Mouse (Mus musculus): ENCODE results near the gene Bet1l. TPM values are rescaled to one million over a fixed set of nuclear protein-coding genes. Genes with fewer than 3 reads are reported as not detected.
"Not testable (repeated sequence)": the region's sequence is repeated elsewhere in the genome, so short reads cannot be mapped to it uniquely, and the experiment has no call there.

Bet1l gene
- polyA plus RNA-seq, 1 experiment from 2014 or later: 65.4 TPM

DNA sequence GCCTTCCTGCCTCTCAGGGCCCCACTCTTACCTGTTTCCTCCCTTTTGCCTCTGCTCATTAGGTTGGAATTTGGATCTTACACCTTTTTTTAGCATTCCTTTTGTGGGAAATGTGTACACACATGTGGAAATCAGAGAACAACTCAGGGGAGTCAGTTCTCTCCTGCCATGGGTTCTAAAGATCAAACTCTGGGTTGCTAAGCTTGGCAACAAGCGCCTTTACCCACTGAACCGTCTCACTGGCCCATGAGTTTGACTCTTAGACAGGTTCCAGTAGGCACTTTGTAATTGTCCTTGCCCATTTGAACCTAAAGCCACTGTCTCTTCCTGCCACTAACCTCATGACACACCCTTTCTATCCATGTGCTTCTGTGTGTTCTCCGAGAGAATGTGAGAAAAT lies 37.2 kb upstream of the Bet1l start:
- 98% methylated on average over 3 of the region's 3 CpGs for WGBS
- Histone ChIP-seq H3K36me3 (ENCODE audit: control insufficient read depth, insufficient read depth, low read length) (peaks cover 78% of the 10 kb centered on the region), H3K9ac (ENCODE audit: low read depth, low read length) (no peak overlapping the region), H3K27me3 (replicated peaks; ENCODE audit: control insufficient read depth, insufficient read depth, low read length) (no peaks in the 10 kb centered on the region), H3K9me3 (ENCODE audit: control insufficient read depth, low read length) (no peaks in the 10 kb centered on the region), H3K4me2 (ENCODE audit: low read depth, low read length) (no peak overlapping the region), H3K27ac (replicated peaks; ENCODE audit: low read depth, low read length) (no peak overlapping the region), H3K4me1 (ENCODE audit: control insufficient read depth, insufficient read depth, low read length) (no peaks in the 10 kb centered on the region), H3K4me3 (ENCODE audit: low read depth, low read length) (no peak overlapping the region)
- ATAC-seq (ENCODE audit: low read depth) (no peak), DNase-seq (ENCODE audit: low spot score) (no peak)

- Histone ChIP-seq H3K9me3 (ENCODE audit: control insufficient read depth, low read length) (no peaks in the 10 kb centered on the region), H3K4me3 (ENCODE audit: low read depth, low read length) (no peak overlapping the region), H3K9ac (ENCODE audit: low read depth, low read length) (no peak overlapping the region), H3K27ac (replicated peaks; ENCODE audit: low read depth, low read length) (no peak overlapping the region), H3K4me2 (ENCODE audit: low read depth, low read length) (no peak overlapping the region), H3K4me1 (ENCODE audit: control insufficient read depth, insufficient read depth, low read length) (no peaks in the 10 kb centered on the region), H3K27me3 (replicated peaks; ENCODE audit: control insufficient read depth, insufficient read depth, low read length) (no peaks in the 10 kb centered on the region), H3K36me3 (ENCODE audit: control insufficient read depth, insufficient read depth, low read length) (peaks cover 79% of the 10 kb centered on the region)
- ATAC-seq (ENCODE audit: low read depth) (no peak), DNase-seq (ENCODE audit: low spot score) (no peak)
- WGBS: 86% methylated on average over 7 of the region's 7 CpGs
Observed at GRCm38 (mm10) chr7:140894031-140894430, 36.7 kb upstream of the Bet1l start.

- not testable (repeated sequence) for H3K4me2 ChIP-seq (ENCODE audit: low read depth, low read length); H3K27ac ChIP-seq (replicated peaks; ENCODE audit: low read depth, low read length); DNase-seq (ENCODE audit: low spot score); H3K4me1 ChIP-seq (ENCODE audit: control insufficient read depth, insufficient read depth, low read length); H3K4me3 ChIP-seq (ENCODE audit: low read depth, low read length); H3K27me3 ChIP-seq (replicated peaks; ENCODE audit: control insufficient read depth, insufficient read depth, low read length); H3K9ac ChIP-seq (ENCODE audit: low read depth, low read length); H3K9me3 ChIP-seq (ENCODE audit: control insufficient read depth, low read length); ATAC-seq (ENCODE audit: low read depth)
- 95% methylated on average over 16 of the region's 16 CpGs for WGBS
- peaks cover 78% of the 10 kb centered on the region for H3K36me3 ChIP-seq (ENCODE audit: control insufficient read depth, insufficient read depth, low read length)
Observed at GRCm38 (mm10) chr7:140890636-140891035, 33.3 kb upstream of the Bet1l start.

GRCm38 (mm10) chr7:140882469-140882803 lies 25.1 kb upstream of the Bet1l start:
- DNase-seq (ENCODE audit: low spot score): no peak
- Histone ChIP-seq H3K9ac (ENCODE audit: low read depth, low read length) (peak overlapping the region; percentile 78), H3K9me3 (ENCODE audit: control insufficient read depth, low read length) (no peaks in the 10 kb centered on the region), H3K27ac (replicated peaks; ENCODE audit: low read depth, low read length) (peak overlapping the region; percentile 91; the same call in 1 of the 2 replicates), H3K36me3 (ENCODE audit: control insufficient read depth, insufficient read depth, low read length) (peaks cover 27% of the 10 kb centered on the region), H3K4me3 (ENCODE audit: low read depth, low read length) (peak overlapping the region; percentile 60), H3K4me2 (ENCODE audit: low read depth, low read length) (peak overlapping the region; percentile 73), H3K27me3 (replicated peaks; ENCODE audit: control insufficient read depth, insufficient read depth, low read length) (no peaks in the 10 kb centered on the region), H3K4me1 (ENCODE audit: control insufficient read depth, insufficient read depth, low read length) (peaks cover 8% of the 10 kb centered on the region)
- ATAC-seq (ENCODE audit: low read depth): peak; percentile 47
- 1% methylated on average over 12 of the region's 12 CpGs for WGBS

DNA sequence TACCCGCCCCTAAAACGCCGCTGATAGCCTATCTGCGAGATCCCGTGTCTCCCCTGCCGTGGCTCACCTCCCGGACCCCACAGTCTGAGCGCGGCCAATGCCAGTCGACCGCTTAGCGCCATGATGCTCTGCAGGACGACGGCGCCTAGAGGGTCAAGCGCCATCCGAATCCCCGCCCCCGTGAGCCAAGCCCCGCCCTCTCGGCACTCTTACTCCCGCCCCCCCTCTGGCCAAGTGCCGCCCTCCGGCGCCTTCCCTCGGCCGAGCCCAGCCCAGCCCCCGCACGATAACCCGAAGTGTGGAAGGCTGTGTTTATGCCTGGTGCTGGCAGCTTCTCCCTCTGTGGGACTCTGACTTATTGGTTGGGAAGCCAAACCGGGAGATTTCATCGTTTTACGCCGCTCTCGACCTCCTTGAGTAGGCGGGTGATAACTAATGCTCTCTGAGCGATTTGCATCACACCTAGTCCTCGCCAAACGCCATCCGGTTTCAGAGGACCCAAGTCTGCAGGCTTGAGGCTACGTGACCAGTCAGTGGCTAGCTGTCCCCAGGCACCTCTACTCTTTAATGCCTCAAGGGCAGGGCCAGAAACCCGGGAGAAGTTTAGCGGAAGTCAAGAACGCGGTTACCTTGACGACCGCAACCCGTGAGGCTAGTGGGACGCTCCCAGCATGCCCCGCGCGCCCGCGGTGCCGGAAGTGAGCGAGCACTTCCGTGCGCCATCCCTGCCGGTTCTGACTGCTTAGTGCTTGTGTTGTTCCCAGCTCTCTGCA lies 24.5 kb upstream of the Bet1l start, which contains the start of the genes Psmd13 and Sirt3:
TSS of gene Psmd13 (plus strand) at position 273 of the 773 bp plus-strand sequence.
TSS of gene Sirt3 (minus strand) at position 614 of the 773 bp plus-strand sequence.
- ATAC-seq (ENCODE audit: low read depth) (peak; percentile 97), DNase-seq (ENCODE audit: low spot score) (peak; percentile 97)
- Histone ChIP-seq H3K4me2 (ENCODE audit: low read depth, low read length) (peak within 1 kb of the TSS; percentile 73), H3K9ac (ENCODE audit: low read depth, low read length) (peak within 1 kb of the TSS; percentile 78), H3K4me3 (ENCODE audit: low read depth, low read length) (peak within 1 kb of the TSS; percentile 60), H3K27ac (replicated peaks; ENCODE audit: low read depth, low read length) (peak within 1 kb of the TSS; percentile 91), H3K27me3 (replicated peaks; ENCODE audit: control insufficient read depth, insufficient read depth, low read length) (no peaks in the 10 kb centered on the region), H3K9me3 (ENCODE audit: control insufficient read depth, low read length) (no peaks in the 10 kb centered on the region), H3K36me3 (ENCODE audit: control insufficient read depth, insufficient read depth, low read length) (peaks cover 27% of the 10 kb centered on the region), H3K4me1 (ENCODE audit: control insufficient read depth, insufficient read depth, low read length) (peaks cover 8% of the 10 kb centered on the region)
- WGBS: under 1% methylated on average over 42 of the region's 59 CpGs

GRCm38 (mm10) chr7:140880865-140881515 lies 23.6 kb upstream of the Bet1l start:
- Histone ChIP-seq H3K4me2 (ENCODE audit: low read depth, low read length) (peak overlapping the region; percentile 73), H3K4me3 (ENCODE audit: low read depth, low read length) (peak overlapping the region; percentile 60), H3K9ac (ENCODE audit: low read depth, low read length) (peak overlapping the region; percentile 78), H3K36me3 (ENCODE audit: control insufficient read depth, insufficient read depth, low read length) (peaks cover 28% of the 10 kb centered on the region; the same call in 1 of the 2 replicates), H3K27me3 (replicated peaks; ENCODE audit: control insufficient read depth, insufficient read depth, low read length) (no peaks in the 10 kb centered on the region), H3K4me1 (ENCODE audit: control insufficient read depth, insufficient read depth, low read length) (peaks cover 8% of the 10 kb centered on the region), H3K9me3 (ENCODE audit: control insufficient read depth, low read length) (no peaks in the 10 kb centered on the region), H3K27ac (replicated peaks; ENCODE audit: low read depth, low read length) (peak overlapping the region; percentile 91; the same call in 1 of the 2 replicates)
- ATAC-seq (ENCODE audit: low read depth): no peak
- 13% methylated on average over 8 of the region's 8 CpGs for WGBS
- DNase-seq (ENCODE audit: low spot score): no peak

GRCm38 (mm10) chr7:140880419-140880818 lies 23.0 kb upstream of the Bet1l start:
- no peak for DNase-seq (ENCODE audit: low spot score)
- peaks cover 27% of the 10 kb centered on the region; the same call in 1 of the 2 replicates for H3K36me3 ChIP-seq (ENCODE audit: control insufficient read depth, insufficient read depth, low read length)
- WGBS: 73% methylated on average over 3 of the region's 3 CpGs

GRCm38 (mm10) chr7:140879355-140879754 lies 22.0 kb upstream of the Bet1l start:
- WGBS: 86% methylated on average over 7 of the region's 7 CpGs
- H3K27me3 ChIP-seq (replicated peaks; ENCODE audit: control insufficient read depth, insufficient read depth, low read length): no peaks in the 10 kb centered on the region
- H3K4me1 ChIP-seq (ENCODE audit: control insufficient read depth, insufficient read depth, low read length): peaks cover 8% of the 10 kb centered on the region
- peaks cover 31% of the 10 kb centered on the region for H3K36me3 ChIP-seq (ENCODE audit: control insufficient read depth, insufficient read depth, low read length)
- no peak overlapping the region for H3K27ac ChIP-seq (replicated peaks; ENCODE audit: low read depth, low read length)
- no peak overlapping the region for H3K9ac ChIP-seq (ENCODE audit: low read depth, low read length)
- DNase-seq (ENCODE audit: low spot score) (no peak), ATAC-seq (ENCODE audit: low read depth) (no peak)
- H3K4me3 ChIP-seq (ENCODE audit: low read depth, low read length): no peak overlapping the region
- no peaks in the 10 kb centered on the region for H3K9me3 ChIP-seq (ENCODE audit: control insufficient read depth, low read length)
- no peak overlapping the region for H3K4me2 ChIP-seq (ENCODE audit: low read depth, low read length)

More at GRCm38 (mm10) chr7:140880419-140880818, 23.0 kb upstream of the Bet1l start:
- Histone ChIP-seq H3K9ac (ENCODE audit: low read depth, low read length) (0 out of 2 replicates have a peak overlapping the region, but pooled peaks have one; percentile 78), H3K9me3 (ENCODE audit: control insufficient read depth, low read length) (no peaks in the 10 kb centered on the region), H3K4me3 (ENCODE audit: low read depth, low read length) (no peak overlapping the region), H3K27me3 (replicated peaks; ENCODE audit: control insufficient read depth, insufficient read depth, low read length) (no peaks in the 10 kb centered on the region), H3K27ac (replicated peaks; ENCODE audit: low read depth, low read length) (no peak overlapping the region), H3K4me2 (ENCODE audit: low read depth, low read length) (peak overlapping the region; percentile 73; the same call in 1 of the 2 replicates), H3K4me1 (ENCODE audit: control insufficient read depth, insufficient read depth, low read length) (peaks cover 8% of the 10 kb centered on the region)
- ATAC-seq (ENCODE audit: low read depth): no peak
